Mouse (Mus musculus): Measurements from ENCODE around the gene Rpap3. TPM values are rescaled to one million over a fixed set of nuclear protein-coding genes. Genes with fewer than 3 reads are reported as not detected.

The Rpap3 gene
- 22.9 TPM for polyA plus RNA-seq (2017; shearing (Covaris generic))

DNA sequence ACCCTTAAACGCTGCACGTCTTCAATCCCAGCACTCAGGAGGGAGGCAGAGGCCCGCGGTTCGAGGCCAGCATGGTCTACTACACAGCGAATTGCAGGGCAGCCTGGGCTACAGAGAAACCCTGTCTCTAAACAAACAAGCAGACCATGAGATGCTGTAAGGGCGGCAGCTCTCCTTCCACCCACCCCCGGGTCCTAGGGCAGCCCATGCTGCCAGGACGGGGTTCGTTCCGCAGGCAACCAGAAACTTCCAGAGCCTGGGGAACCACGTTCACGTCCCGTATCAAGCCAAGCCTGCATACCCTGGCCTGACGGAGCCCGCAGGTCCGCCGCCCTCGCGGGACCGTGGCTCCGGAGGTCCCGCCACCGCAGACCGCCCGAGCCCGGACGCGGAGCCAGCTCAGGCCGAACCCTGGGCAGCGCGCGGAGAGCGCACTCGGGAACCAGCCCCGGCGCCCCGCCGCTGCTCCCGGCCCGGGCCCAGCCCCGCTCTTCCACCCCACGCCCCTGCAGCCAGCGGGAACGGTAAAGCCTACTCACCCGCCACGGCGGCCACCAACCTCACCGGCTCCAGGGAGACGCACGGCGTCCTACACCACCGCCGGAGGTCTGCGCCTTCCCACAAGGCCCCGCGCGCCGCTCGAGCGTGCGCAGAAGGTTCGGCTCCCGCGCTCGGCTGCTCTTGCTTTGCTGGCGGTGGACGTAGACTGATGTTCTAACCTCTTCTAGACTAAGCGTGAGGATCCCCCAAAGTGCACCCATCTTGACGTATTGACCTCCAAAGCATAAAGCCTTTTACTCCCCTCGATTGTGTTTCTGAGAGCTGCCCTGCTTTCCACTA is at the start of gene Rpap3:
Rpap3 (minus strand) TSS at position 615 of the 840 bp plus-strand sequence.

DNA sequence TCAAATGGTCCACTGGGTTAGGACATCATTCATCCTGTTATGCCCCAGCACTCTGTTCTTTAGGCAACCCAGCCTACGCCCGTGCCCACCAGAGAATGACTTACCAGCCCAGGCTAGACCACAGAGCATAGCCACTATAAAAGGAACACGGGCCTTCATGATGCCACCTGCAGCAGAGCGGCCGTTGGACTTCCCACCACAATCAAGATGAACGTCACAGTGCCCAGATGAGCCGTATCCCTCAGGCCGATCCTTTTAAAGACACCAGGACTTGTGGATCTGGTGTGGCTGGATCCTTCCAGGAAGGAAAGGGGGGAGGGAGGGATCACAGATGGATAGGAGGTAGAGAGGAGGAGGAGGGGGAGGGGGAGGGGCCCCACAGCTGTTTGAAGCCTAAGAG is 25.5 kb upstream of the Rpap3 start, which contains the start of gene Endou:
Endou (minus strand) TSS at position 229 of the 400 bp plus-strand sequence.

Other genes starting within 250 kb of the Rpap3 start
- gene Endou, start 25.5 kb upstream of the Rpap3 start, polyA plus RNA-seq (2017; shearing (Covaris generic)): not detected
- 0.94 TPM for gene Rapgef3, start 62.1 kb upstream of the Rpap3 start, polyA plus RNA-seq (2017; shearing (Covaris generic))
- gene Slc48a1, start 72.7 kb upstream of the Rpap3 start, polyA plus RNA-seq (2017; shearing (Covaris generic)): 40.2 TPM
- 47.9 TPM for gene Hdac7, start 138.7 kb upstream of the Rpap3 start, polyA plus RNA-seq (2017; shearing (Covaris generic))
- gene Vdr, start 204.8 kb upstream of the Rpap3 start, polyA plus RNA-seq (2017; shearing (Covaris generic)): 0.22 TPM